ENCODE assay signal across 8 mouse cellular contexts in the genomic region with DNA sequence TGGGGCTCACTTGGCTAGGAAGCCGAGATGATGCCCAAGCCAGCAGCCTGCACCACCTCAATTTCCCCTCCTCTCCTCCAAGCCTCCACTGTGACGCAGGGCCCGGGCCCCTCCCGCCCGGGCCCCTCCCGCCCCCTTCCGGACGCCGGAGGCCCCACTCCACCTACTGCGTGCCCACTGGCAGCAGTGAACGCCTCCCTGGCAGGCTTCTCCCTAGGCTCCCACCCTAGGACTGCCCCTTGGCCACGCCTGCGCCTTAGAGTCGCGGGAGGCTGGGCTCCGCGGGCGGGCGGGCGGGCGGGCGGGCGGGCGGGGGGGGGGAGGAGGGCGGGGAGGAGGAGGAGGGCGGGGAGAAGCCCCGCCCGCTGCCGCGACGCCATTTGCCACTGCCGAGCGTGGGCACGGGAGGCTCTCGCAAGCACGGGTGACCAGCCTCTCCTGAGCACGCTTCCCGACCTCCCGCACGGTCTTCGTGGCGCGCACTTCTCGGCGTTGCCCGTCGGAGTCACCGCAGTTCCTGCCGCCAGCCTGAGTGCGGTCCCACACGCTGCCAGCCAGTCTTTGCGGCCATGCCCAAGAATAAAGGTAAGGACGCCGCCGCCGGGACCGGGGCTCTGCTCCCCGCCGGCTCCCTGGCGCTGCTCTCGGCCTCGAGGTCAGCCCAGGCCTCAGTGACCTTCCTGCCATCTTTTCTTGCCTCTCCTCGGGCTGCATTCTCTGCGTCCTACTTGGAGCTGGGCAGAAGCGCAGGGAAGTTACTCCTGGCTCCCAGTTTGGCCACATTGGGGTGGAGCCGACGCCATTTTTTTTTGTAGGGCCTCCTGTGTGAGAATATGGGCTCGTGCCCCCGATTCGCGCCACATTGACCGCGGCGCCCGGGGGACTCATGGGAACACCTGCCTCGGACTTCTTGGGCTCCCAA. TPM values are rescaled to one million over a fixed set of nuclear protein-coding genes. Genes with fewer than 3 reads are reported as not detected.
DNase-seq lines count a peak whose midpoint lies in the region; ATAC-seq and TF ChIP-seq lines count a peak whose summit lies in the region.

Eif1ax (plus strand) TSS at position 348 of the 922 bp plus-strand sequence.

- peak; percentile 58; the same call in 1 of the 2 replicates for TF ChIP-seq POLR2A in cortical plate, adult 2 months (IDR thresholded peaks at IDR 0.05; ENCODE audit: extremely low read depth, insufficient read depth, low read length)

- peak; percentile 86 for ATAC-seq in activated CD4-positive, CD25-positive, alpha-beta regulatory T cell, adult 4 months
- ATAC-seq in megakaryocyte progenitor cell, adult 5-6 weeks (replicated peaks; ENCODE audit: poor library complexity), result peak; percentile 95

- H3K4me1 ChIP-seq in cortical plate, adult 2 months (ENCODE audit: control insufficient read depth, insufficient read depth, low read length), result no peaks in the 10 kb centered on the region

- no peak for TF ChIP-seq CTCF in cortical plate, adult 2 months (IDR thresholded peaks at IDR 0.05; ENCODE audit: extremely low read depth, insufficient read depth, low read length)

- peak within 1 kb of the TSS; percentile 33; the same call in 1 of the 2 replicates for H3K27ac ChIP-seq in cortical plate, adult 2 months (ENCODE audit: insufficient read depth, low read length)

- peak within 1 kb of the TSS; percentile 93 for H3K4me3 ChIP-seq in cortical plate, adult 2 months (ENCODE audit: insufficient read depth, low read length)

- DNase-seq in gastrocnemius, postnatal 10 days, result peak; percentile 58
- peak; percentile 90 for DNase-seq in induced T-regulatory cell, adult 2 months (ENCODE audit: low read depth)
- peak; percentile 25 to 34 for DNase-seq in left cerebral cortex, adult 9 months (ENCODE audit: low spot score in 2 of 2)
- DNase-seq in right cerebral cortex, postnatal 14 days, result peak; percentile 50
- DNase-seq in urinary bladder, postnatal 36 days (ENCODE audit: low spot score in 2 of 2), result peak; percentile 47 to 65

RNA-seq across cellular contexts. Expression of gene Eif1ax, which starts in this region (rescaled TPM):
- 10 to 100 TPM; 65.9 to 97.7 TPM for polyA plus RNA-seq in activated CD4-positive, CD25-positive, alpha-beta regulatory T cell, adult 4 months (2017; shearing (Covaris generic))
- polyA plus RNA-seq in cortical plate, adult 2 months (2012; rRNA removed), result 50.3 and 61.3 TPM in 2 replicates
- total RNA-seq in gastrocnemius, postnatal 10 days (2021), result 10 to 100 TPM; 86.9 to 91.1 TPM
- total RNA-seq in megakaryocyte progenitor cell, adult 5-6 weeks (2015), result 50.1 and 54.5 TPM in 2 replicates
- 48.6 and 50.9 TPM in 2 replicates for total RNA-seq in megakaryocyte progenitor cell, adult 5-6 weeks (2017)

Comparison
In these comparisons a context has a peak if more than half of its experiments do, and no peak if none do; other contexts are left out.
1. Peak in every context shown above with its lines: DNase-seq, ATAC-seq, H3K4me3 ChIP-seq and H3K27ac ChIP-seq.
2. DNase-seq: peak in every context shown above with its lines; median percentile 90 in induced T-regulatory cell, adult 2 months; 58 in gastrocnemius, postnatal 10 days; 56 in urinary bladder, postnatal 36 days; 50 in right cerebral cortex, postnatal 14 days; 30 in left cerebral cortex, adult 9 months.